Mouse (Mus musculus) MEL (cell line): ENCODE results near the gene Gm15737. TPM values are rescaled to one million over a fixed set of nuclear protein-coding genes. Genes with fewer than 3 reads are reported as not detected.

Experiments
- DNase-seq: peaks from one replicate; pipeline ENCODE4 v3.0.0; 2011; ENCODE audit warnings: low read depth, low spot score
- H3K27ac ChIP-seq: 2 replicates; pipeline ENCODE4 v1.5.1; 2012; ENCODE audit warnings: low read depth, mild to moderate bottlenecking, control low read depth, low read length, moderate library complexity; ENCODE audit not compliant: control insufficient read depth
- H3K27me3 ChIP-seq, 2 experiments: fragments of 150-350 bp in 1 of 2; sonication (generic) in 1 of 2; 2 replicates each; pipeline ENCODE4 v1.6.1; 2012; ENCODE audit warnings: low read length in 2 of 2, mild to moderate bottlenecking in 2 of 2, improper control_type of control experiment in 1 of 2, moderate library complexity in 1 of 2; ENCODE audit not compliant: insufficient read depth in 2 of 2, control insufficient read depth in 1 of 2
- H3K36me3 ChIP-seq, 2 experiments: 2 replicates each; pipeline ENCODE4 v1.6.1; 2012 to 2014; ENCODE audit warnings: low read length in 2 of 2, improper control_type of control experiment in 1 of 2, inconsistent platforms in 1 of 2, mild to moderate bottlenecking in 1 of 2; ENCODE audit not compliant: insufficient read depth in 2 of 2, control insufficient read depth in 1 of 2
- H3K4me1 ChIP-seq, 2 experiments: fragments of 150-350 bp in 1 of 2; sonication (generic) in 1 of 2; 2 replicates each; pipeline ENCODE4 v1.6.1; 2012; ENCODE audit warnings: low read length in 2 of 2, improper control_type of control experiment in 1 of 2, mild to moderate bottlenecking in 1 of 2; ENCODE audit not compliant: insufficient read depth in 2 of 2, control insufficient read depth in 1 of 2
- H3K4me3 ChIP-seq, 2 experiments: fragments of 150-350 bp in 1 of 2; sonication (generic) in 1 of 2; 2 replicates each; pipeline ENCODE4 v1.5.1; 2012; ENCODE audit warnings: low read depth in 2 of 2, low read length in 2 of 2, mild to moderate bottlenecking in 2 of 2, moderate library complexity in 2 of 2, control low read depth in 1 of 2, improper control_type of control experiment in 1 of 2; ENCODE audit not compliant: control insufficient read depth in 1 of 2, insufficient read depth in 1 of 2
- H3K79me2 ChIP-seq: 2 replicates; pipeline ENCODE4 v1.6.1; 2012; ENCODE audit warnings: mild to moderate bottlenecking, low read length, moderate library complexity; ENCODE audit not compliant: control insufficient read depth, poor library complexity, insufficient read depth
- H3K9ac ChIP-seq: 2 replicates; pipeline ENCODE4 v1.6.1; 2012; ENCODE audit warnings: low read depth, mild to moderate bottlenecking, control low read depth, low read length, moderate library complexity; ENCODE audit not compliant: control insufficient read depth, poor library complexity, severe bottlenecking
- H3K9me3 ChIP-seq: fragments of 150-350 bp; sonication (generic); replicated peaks from 2 replicates; pipeline ENCODE4 v1.6.1; 2012; ENCODE audit warnings: mild to moderate bottlenecking, low read length, improper control_type of control experiment, moderate library complexity; ENCODE audit not compliant: insufficient read depth
- BHLHE40 ChIP-seq: IDR thresholded peaks from 2 replicates; pipeline ENCODE4 v1.6.1; 2012; ENCODE audit warnings: low read depth, mild to moderate bottlenecking, inconsistent platforms, low read length, improper control_type of control experiment, borderline replicate concordance
- CHD1 ChIP-seq: IDR thresholded peaks from 2 replicates; pipeline ENCODE4 v1.6.1; 2012; ENCODE audit warnings: low read depth, mild to moderate bottlenecking, inconsistent platforms, low read length, improper control_type of control experiment
- CHD2 ChIP-seq: IDR thresholded peaks from 2 replicates; pipeline ENCODE4 v1.6.1; 2011; ENCODE audit warnings: low read length, improper control_type of control experiment
- CTCF ChIP-seq, 3 experiments: IDR thresholded peaks in 2 of 3; conservative IDR thresholded peaks in 1 of 3; 2 replicates each; pipeline ENCODE4 v1.5.1; 2011 to 2012; ENCODE audit warnings: low read length in 3 of 3, low read depth in 2 of 3, mild to moderate bottlenecking in 2 of 3, improper control_type of control experiment in 1 of 3, inconsistent platforms in 1 of 3, mixed read lengths in 1 of 3, moderate library complexity in 1 of 3; ENCODE audit not compliant: control insufficient read depth in 1 of 3, insufficient read depth in 1 of 3, poor library complexity in 1 of 3, severe bottlenecking in 1 of 3
- KAT2A ChIP-seq: conservative IDR thresholded peaks from 2 replicates; pipeline ENCODE4 v1.6.1; 2012; ENCODE audit warnings: low read depth, low read length, improper control_type of control experiment, inconsistent platforms
- MAX ChIP-seq: IDR thresholded peaks from 2 replicates; pipeline ENCODE4 v1.6.1; 2011; ENCODE audit warnings: low read length, improper control_type of control experiment
- MAZ ChIP-seq: IDR thresholded peaks from 2 replicates; pipeline ENCODE4 v1.6.1; 2012; ENCODE audit warnings: low read depth, mild to moderate bottlenecking, inconsistent platforms, low read length, improper control_type of control experiment
- NRF1 ChIP-seq: IDR thresholded peaks from 2 replicates; pipeline ENCODE4 v1.6.1; 2014; ENCODE audit warnings: low read depth, mild to moderate bottlenecking, inconsistent platforms, low read length, improper control_type of control experiment, moderate library complexity; ENCODE audit not compliant: poor library complexity, insufficient read depth, severe bottlenecking
- POLR2AphosphoS2 ChIP-seq: IDR thresholded peaks from 2 replicates; pipeline ENCODE4 v1.6.1; 2011; ENCODE audit warnings: low read length, improper control_type of control experiment
- POLR2AphosphoS5 ChIP-seq: IDR thresholded peaks from 2 replicates; pipeline ENCODE4 v1.6.1; 2012; ENCODE audit warnings: low read depth, borderline replicate concordance, mild to moderate bottlenecking, inconsistent platforms, low read length, moderate library complexity, mixed read lengths
- SIN3A ChIP-seq: IDR thresholded peaks from 2 replicates; pipeline ENCODE4 v1.6.1; 2012; ENCODE audit warnings: low read length, improper control_type of control experiment, inconsistent platforms
- SMC3 ChIP-seq: IDR thresholded peaks from 2 replicates; pipeline ENCODE4 v1.6.1; 2011; ENCODE audit warnings: low read depth, low read length, improper control_type of control experiment
- UBTF ChIP-seq: IDR thresholded peaks from 2 replicates; pipeline ENCODE4 v1.6.1; 2012; ENCODE audit warnings: low read depth, mild to moderate bottlenecking, inconsistent platforms, low read length, improper control_type of control experiment, moderate library complexity, borderline replicate concordance; ENCODE audit not compliant: insufficient read depth
- USF1 ChIP-seq: IDR thresholded peaks from 2 replicates; pipeline ENCODE4 v1.6.1; 2014; ENCODE audit warnings: low read depth, mild to moderate bottlenecking, inconsistent platforms, low read length, improper control_type of control experiment, moderate library complexity
- ZMIZ1 ChIP-seq: IDR thresholded peaks from 2 replicates; pipeline ENCODE4 v1.6.1; 2012; ENCODE audit warnings: low read depth, mild to moderate bottlenecking, inconsistent platforms, low read length, improper control_type of control experiment, moderate library complexity
- ZNF384 ChIP-seq: IDR thresholded peaks from 2 replicates; pipeline ENCODE4 v1.6.1; 2012; ENCODE audit warnings: low read depth, mild to moderate bottlenecking, inconsistent platforms, low read length, improper control_type of control experiment
- polyA plus RNA-seq, 2 experiments: library from polyadenylated mRNA; stranded (reverse) in 1 of 2; unstranded in 1 of 2; fragments of >175 nt in 1 of 2; fragments of >200 nt in 1 of 2; gene quantifications; 2 replicates each; pipeline versions ENCODE4 v1.2.1 to v1.2.4; 2012; ENCODE audit warnings: low replicate concordance in 2 of 2, low read depth in 1 of 2; ENCODE audit not compliant: insufficient read length in 2 of 2, insufficient read depth in 1 of 2, missing spikeins in 1 of 2
- total RNA-seq: library from RNA; depleted of rRNA; stranded (reverse); fragments of 300-350 nt; gene quantifications from 2 replicates; pipeline ENCODE4 v1.2.3, GENCODE M21; 2012

Gene Gm15737
- total and polyA plus RNA-seq, 3 experiments = not detected

DNA sequence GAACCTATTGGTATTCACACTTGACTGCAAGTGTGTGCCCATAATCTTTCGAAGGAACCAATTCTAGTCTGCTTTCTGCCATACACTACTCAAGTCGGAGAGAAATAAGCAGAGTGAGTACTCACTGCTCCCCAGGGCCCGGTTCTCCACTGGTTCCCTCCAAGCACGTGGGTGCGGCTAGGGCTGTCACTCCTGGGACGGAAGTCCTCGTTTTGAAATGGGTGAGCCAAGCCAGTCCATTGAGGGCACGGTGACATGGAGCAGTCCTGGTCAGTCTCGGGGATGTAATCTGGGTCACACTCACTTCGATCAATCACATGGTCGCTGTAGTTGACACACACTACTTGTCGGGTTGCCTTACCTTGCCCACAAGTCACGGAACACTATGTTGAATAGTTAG is 11.4 kb upstream of the Gm15737 start:
- Histone ChIP-seq H3K9me3 (no peaks in the 10 kb centered on the region), H3K9ac (no peak overlapping the region), H3K27ac (no peak overlapping the region), H3K4me3 (no peak overlapping the region), H3K79me2 (no peaks in the 10 kb centered on the region), H3K4me1 (no peaks in the 10 kb centered on the region), H3K27me3 (no peaks in the 10 kb centered on the region), H3K36me3 (no peaks in the 10 kb centered on the region)
- DNase-seq = no peak
- TF ChIP-seq BHLHE40 (no peak), NRF1 (no peak)
- TF ChIP-seq, all 39 proteins: peak for 0

DNA sequence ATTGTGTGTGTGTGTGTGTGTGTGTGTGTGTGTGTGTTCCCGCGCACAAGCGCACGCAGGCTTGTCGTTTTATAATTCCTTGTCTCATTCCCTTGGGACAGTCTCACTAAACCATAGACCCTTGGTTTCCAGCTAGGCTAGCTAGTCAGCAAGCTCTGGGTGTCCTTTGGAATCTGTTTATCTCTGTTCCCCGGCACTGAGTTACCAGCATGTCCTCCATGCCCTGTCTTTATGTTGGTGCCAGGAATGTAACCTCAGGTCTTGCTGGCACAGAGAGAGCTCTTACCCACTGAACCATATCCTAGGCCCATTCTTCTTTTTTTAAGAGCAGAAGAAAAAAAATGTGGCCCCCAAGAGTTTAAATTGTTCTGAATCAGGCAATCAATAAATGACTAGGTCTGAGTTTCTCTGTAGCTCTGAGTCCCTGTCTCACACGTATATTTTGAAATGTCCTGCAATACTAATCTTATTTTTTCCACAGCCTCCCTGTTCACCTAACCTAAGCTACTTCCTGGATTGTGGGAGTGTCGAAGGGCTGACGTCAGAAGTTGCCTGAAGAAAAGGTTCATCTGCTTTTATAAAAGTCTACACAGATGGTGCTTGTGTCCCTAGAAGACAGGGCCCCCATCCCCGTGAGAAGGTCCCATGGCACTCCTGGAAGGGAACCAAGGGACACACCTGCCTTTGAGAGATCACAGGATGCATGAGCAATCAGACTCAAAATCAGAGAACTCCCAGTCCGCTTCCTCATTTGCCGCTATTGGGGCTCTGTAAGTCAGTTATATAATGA is 10.2 kb upstream of the Gm15737 start:
- TF ChIP-seq NRF1 (no peak), ZNF384 (no peak), MAZ (no peak), POLR2AphosphoS2 (no peak), POLR2AphosphoS5 (no peak), CHD2 (no peak), CHD1 (no peak), USF1 (no peak)
- Histone ChIP-seq H3K79me2 (no peaks in the 10 kb centered on the region), H3K36me3 (no peaks in the 10 kb centered on the region), H3K4me1 (no peaks in the 10 kb centered on the region), H3K9me3 (no peaks in the 10 kb centered on the region), H3K9ac (no peak overlapping the region), H3K27ac (no peak overlapping the region), H3K27me3 (no peaks in the 10 kb centered on the region), H3K4me3 (no peak overlapping the region)
- DNase-seq = no peak

DNA sequence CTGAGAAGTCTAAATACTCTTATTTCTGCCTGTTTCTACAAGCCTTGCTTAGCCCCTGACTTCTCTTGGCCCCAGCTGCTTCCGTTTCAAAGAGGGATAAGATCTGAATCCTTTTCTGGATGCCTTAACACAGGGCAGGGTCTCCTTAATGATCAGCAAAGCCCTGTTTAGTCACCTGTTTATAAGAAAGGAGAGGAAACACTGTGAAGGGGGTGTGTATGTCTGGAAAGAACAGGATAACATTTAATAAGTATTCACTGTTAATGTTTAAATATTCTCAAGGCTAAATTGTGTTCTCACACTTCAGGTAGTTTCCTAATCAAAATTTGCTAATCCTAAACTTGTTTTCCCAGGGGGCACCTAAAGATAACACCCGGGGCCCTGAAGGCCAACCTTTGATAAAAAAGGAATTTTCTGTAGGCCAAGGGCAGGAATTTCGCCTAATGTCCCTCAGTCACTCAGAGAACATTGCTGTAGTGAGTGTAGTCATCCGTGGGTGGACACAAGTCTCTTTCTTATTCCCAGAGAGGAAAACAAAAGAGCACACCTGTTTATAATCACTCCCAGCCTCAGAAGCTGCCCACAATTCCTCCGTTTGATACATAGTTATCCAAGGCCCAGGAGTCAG is 8.8 kb upstream of the Gm15737 start:
- Histone ChIP-seq H3K9ac (no peak overlapping the region), H3K9me3 (no peaks in the 10 kb centered on the region), H3K36me3 (no peaks in the 10 kb centered on the region), H3K27ac (no peak overlapping the region), H3K4me3 (no peak overlapping the region), H3K27me3 (no peaks in the 10 kb centered on the region), H3K79me2 (no peaks in the 10 kb centered on the region), H3K4me1 (no peaks in the 10 kb centered on the region)
- no peak for TF ChIP-seq SIN3A
- TF ChIP-seq ZMIZ1 = no peak
- no peak for TF ChIP-seq MAX
- TF ChIP-seq SMC3 = no peak
- no peak for TF ChIP-seq POLR2AphosphoS5
- TF ChIP-seq CTCF (IDR thresholded peaks at IDR 0.05 in 2 of 3, conservative IDR thresholded peaks at IDR 0.05 in 1 of 3; ENCODE audit: control insufficient read depth in 1 of 3, insufficient read depth in 1 of 3, low read depth in 2 of 3, low read length in 3 of 3, poor library complexity in 1 of 3, severe bottlenecking in 1 of 3) = no peak
- no peak for TF ChIP-seq MAZ
- no peak for TF ChIP-seq UBTF
- TF ChIP-seq KAT2A = no peak
- no peak for DNase-seq
